Mouse (Mus musculus): ENCODE measurements at regions not wholly inside any gene's neighbourhood (a gene's known extent, or its start where the extent isn't known, plus 50 kb on each side); places are given as distances from the start of the nearest gene placed in this dataset.

DNA sequence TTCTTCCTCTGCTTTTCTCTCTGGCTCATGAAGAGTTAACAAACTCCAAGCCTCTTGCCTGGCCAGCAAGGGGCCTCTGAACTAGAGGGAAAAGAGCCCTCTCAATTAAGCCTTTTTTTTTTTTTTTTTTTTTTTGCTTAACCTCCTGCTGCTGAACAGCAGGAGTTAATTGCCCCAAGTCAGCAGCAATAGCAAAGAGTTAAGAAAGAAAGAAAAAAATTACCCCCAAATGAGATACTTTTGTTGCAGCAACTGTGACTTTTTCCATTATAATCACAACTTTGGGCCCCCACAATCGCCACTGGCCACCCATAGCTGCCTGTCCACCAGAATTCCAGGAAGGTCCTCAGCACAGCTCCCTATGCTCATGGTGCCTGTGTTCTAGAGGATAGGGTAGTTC lies 60.4 kb upstream of the Zmat1 start:
- Histone ChIP-seq H3K27me3 (replicated peaks) (no peaks in the 10 kb centered on the region), H3K4me3 (no peak overlapping the region), H3K4me1 (no peaks in the 10 kb centered on the region), H3K9ac (no peak overlapping the region), H3K9me3 (replicated peaks) (no peaks in the 10 kb centered on the region), H3K4me2 (no peak overlapping the region), H3K36me3 (no peaks in the 10 kb centered on the region), H3K27ac (no peak overlapping the region)
- WGBS (ENCODE audit: insufficient replicate concordance): 7% methylated on average over 1 of the region's 1 CpGs
- no peak for ATAC-seq

DNA sequence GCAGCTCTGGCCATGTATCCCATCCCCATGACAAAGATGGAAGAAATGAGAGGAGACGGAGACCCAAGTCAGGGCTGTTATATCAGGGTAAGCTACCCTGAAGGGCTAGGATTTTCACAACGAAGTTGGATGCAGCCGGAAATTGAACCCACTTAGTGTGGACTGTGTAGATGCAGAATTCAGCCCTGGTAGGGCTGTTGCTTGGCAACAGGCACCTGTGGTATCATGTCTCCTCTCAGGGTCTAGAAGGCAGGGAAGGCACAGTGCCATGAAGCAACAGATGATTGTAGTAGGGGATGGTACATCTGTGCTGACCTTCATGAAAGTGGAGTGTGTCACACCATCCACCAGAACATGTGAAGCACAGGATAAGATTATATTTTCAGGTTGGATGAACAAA lies 51.2 kb upstream of the Zmat1 start:
- 62% methylated on average over 3 of the region's 3 CpGs for WGBS (ENCODE audit: insufficient replicate concordance)
- no peak overlapping the region for H3K4me2 ChIP-seq
- H3K4me1 ChIP-seq: no peaks in the 10 kb centered on the region
- no peak overlapping the region for H3K9ac ChIP-seq
- no peak overlapping the region for H3K4me3 ChIP-seq
- H3K27ac ChIP-seq: no peak overlapping the region
- ATAC-seq: no peak
- H3K27me3 ChIP-seq (replicated peaks): peaks cover 14% of the 10 kb centered on the region
- no peaks in the 10 kb centered on the region for H3K9me3 ChIP-seq (replicated peaks)
- no peaks in the 10 kb centered on the region for H3K36me3 ChIP-seq

DNA sequence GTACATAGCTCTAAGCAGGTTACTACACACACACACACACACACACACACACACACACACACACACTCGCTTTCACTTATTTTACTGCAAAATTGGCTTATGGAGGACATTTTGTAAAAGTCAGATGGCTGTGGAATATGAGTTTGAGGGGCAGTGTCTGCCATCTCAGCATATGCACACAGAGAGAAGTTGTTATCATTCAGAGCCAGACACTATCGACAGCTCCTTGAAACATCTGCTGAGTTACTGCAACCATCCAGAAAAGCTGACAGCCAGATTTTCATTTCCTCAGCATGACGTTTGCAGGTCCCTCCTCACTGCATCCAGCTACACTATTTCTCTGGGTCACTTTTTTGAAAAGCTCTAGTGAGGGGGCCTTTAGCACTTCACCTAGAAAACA lies 49.9 kb upstream of the Zmat1 start:
- Histone ChIP-seq H3K9ac (no peak overlapping the region), H3K4me1 (no peaks in the 10 kb centered on the region), H3K27me3 (replicated peaks) (peaks cover 19% of the 10 kb centered on the region), H3K27ac (no peak overlapping the region), H3K4me3 (no peak overlapping the region), H3K36me3 (no peaks in the 10 kb centered on the region), H3K9me3 (replicated peaks) (no peaks in the 10 kb centered on the region), H3K4me2 (no peak overlapping the region)
- ATAC-seq: no peak
- WGBS (ENCODE audit: insufficient replicate concordance): 40% methylated on average over 3 of the region's 3 CpGs
